Mouse (Mus musculus): ENCODE measurements around the gene Itln1. TPM values are rescaled to one million over a fixed set of nuclear protein-coding genes. Genes with fewer than 3 reads are reported as not detected.

Itln1 gene
- polyA plus RNA-seq, 1 experiment from 2014 or later, result not detected

DNA sequence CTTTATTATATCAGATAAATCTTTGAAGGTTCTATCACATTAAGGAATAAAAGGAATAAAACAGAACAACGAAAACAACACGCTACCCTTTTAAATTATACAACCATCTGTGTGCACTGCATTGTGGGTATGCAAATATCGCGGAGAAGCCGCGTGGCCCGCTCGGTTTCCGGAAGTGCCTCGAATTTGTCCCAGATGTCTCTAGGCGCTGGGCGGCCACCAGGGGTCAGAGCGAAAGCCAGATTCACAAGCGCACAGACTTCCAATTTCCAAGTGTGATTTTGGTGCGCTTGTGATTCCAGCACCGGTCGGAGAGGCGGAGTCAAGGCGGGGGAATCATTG lies 31.9 kb downstream of the Itln1 start, which contains the start of gene Alyref2:
Alyref2 (plus strand) TSS at position 229 of the 342 bp plus-strand sequence.
- peak within 1 kb of the TSS; percentile 94 for H3K27ac ChIP-seq
- H3K4me1 ChIP-seq, result 0 out of 2 replicates have a peak, but pooled peaks cover 8% of the 10 kb centered on the region
- H3K9me3 ChIP-seq (replicated peaks), result no peaks in the 10 kb centered on the region
- peak; percentile 96 for DNase-seq (ENCODE audit: low spot score)
- H3K4me3 ChIP-seq, result peak within 1 kb of the TSS; percentile 68
- no peaks in the 10 kb centered on the region for H3K27me3 ChIP-seq (ENCODE audit: low read depth, poor library complexity, severe bottlenecking)
- H3K36me3 ChIP-seq, result no peaks in the 10 kb centered on the region
- WGBS, result 0% methylated on average over 19 of the region's 19 CpGs

GRCm38 (mm10) chr1:171502388-171503249 lies 32.5 kb downstream of the Itln1 start:
- WGBS, result under 1% methylated on average over 14 of the region's 14 CpGs
- H3K4me3 ChIP-seq, result peak overlapping the region; percentile 68

DNA sequence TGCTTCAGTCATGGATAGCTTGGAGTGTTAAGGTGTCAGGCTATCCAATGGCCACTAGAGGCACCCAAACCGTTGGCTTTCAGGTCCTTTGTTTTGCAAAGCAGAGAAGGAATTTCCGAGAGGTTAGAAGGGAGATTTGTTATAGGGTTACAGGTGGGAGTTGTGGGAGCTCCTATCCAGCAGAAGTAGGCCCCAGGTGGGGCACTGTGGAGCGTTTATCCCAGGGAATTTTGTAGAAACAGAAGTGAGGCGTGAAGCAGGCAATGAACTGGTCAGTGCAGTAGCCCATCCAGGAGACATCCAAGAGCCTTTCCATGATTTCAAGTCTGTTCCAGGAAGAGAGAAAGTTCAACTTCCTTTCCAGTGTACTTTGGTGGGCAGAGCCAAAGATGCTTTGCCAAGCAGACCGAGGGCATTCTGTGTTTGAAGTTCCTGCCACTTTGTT lies 33.4 kb downstream of the Itln1 start:
- Histone ChIP-seq H3K4me3 (peak overlapping the region; percentile 32), H3K36me3 (no peaks in the 10 kb centered on the region), H3K4me1 (0 out of 2 replicates have a peak, but pooled peaks cover 8% of the 10 kb centered on the region), H3K9me3 (replicated peaks) (no peaks in the 10 kb centered on the region), H3K27me3 (ENCODE audit: low read depth, poor library complexity, severe bottlenecking) (no peaks in the 10 kb centered on the region), H3K27ac (peak overlapping the region; percentile 81)
- DNase-seq (ENCODE audit: low spot score), result peak; percentile 59
- WGBS, result 6% methylated on average over 5 of the region's 5 CpGs

More at GRCm38 (mm10) chr1:171502388-171503249, 32.5 kb downstream of the Itln1 start:
- H3K27me3 ChIP-seq (ENCODE audit: low read depth, poor library complexity, severe bottlenecking), result no peaks in the 10 kb centered on the region
- no peaks in the 10 kb centered on the region for H3K36me3 ChIP-seq
- DNase-seq (ENCODE audit: low spot score), result peak; percentile 64
- H3K4me1 ChIP-seq, result 0 out of 2 replicates have a peak, but pooled peaks cover 8% of the 10 kb centered on the region
- H3K27ac ChIP-seq, result peak overlapping the region; percentile 94
- H3K9me3 ChIP-seq (replicated peaks), result no peaks in the 10 kb centered on the region

GRCm38 (mm10) chr1:171501016-171501610 lies 34.0 kb downstream of the Itln1 start:
- WGBS, result 62% methylated on average over 6 of the region's 6 CpGs
- Histone ChIP-seq H3K4me3 (no peak overlapping the region), H3K27ac (peak overlapping the region; percentile 81; the same call in 1 of the 2 replicates), H3K9me3 (replicated peaks) (no peaks in the 10 kb centered on the region), H3K4me1 (0 out of 2 replicates have a peak, but pooled peaks cover 8% of the 10 kb centered on the region), H3K36me3 (no peaks in the 10 kb centered on the region), H3K27me3 (ENCODE audit: low read depth, poor library complexity, severe bottlenecking) (no peaks in the 10 kb centered on the region)
- no peak for DNase-seq (ENCODE audit: low spot score)

- Histone ChIP-seq H3K9me3 (replicated peaks) (no peaks in the 10 kb centered on the region), H3K4me3 (no peak overlapping the region), H3K36me3 (no peaks in the 10 kb centered on the region), H3K4me1 (0 out of 2 replicates have a peak, but pooled peaks cover 8% of the 10 kb centered on the region), H3K27me3 (ENCODE audit: low read depth, poor library complexity, severe bottlenecking) (no peaks in the 10 kb centered on the region), H3K27ac (no peak overlapping the region)
- DNase-seq (ENCODE audit: low spot score), result no peak
- WGBS, result 82% methylated on average over 5 of the region's 5 CpGs
Measured at GRCm38 (mm10) chr1:171499856-171500255, 35.2 kb downstream of the Itln1 start.

- H3K27me3 ChIP-seq (ENCODE audit: low read depth, poor library complexity, severe bottlenecking), result no peaks in the 10 kb centered on the region
- no peaks in the 10 kb centered on the region for H3K4me1 ChIP-seq
- no peak overlapping the region for H3K27ac ChIP-seq
- no peak for DNase-seq (ENCODE audit: low spot score)
- no peaks in the 10 kb centered on the region for H3K9me3 ChIP-seq (replicated peaks)
- no peak overlapping the region for H3K4me3 ChIP-seq
- WGBS, result 94% methylated on average over 6 of the region's 6 CpGs
- no peaks in the 10 kb centered on the region for H3K36me3 ChIP-seq
Measured at GRCm38 (mm10) chr1:171495371-171495770, 39.7 kb downstream of the Itln1 start.

- Histone ChIP-seq H3K9me3 (replicated peaks) (peaks cover 4% of the 10 kb centered on the region; the same call in 1 of the 2 replicates), H3K27ac (no peak overlapping the region), H3K4me1 (no peaks in the 10 kb centered on the region), H3K4me3 (no peak overlapping the region), H3K36me3 (no peaks in the 10 kb centered on the region), H3K27me3 (ENCODE audit: low read depth, poor library complexity, severe bottlenecking) (no peaks in the 10 kb centered on the region)
- WGBS, result 92% methylated on average over 13 of the region's 13 CpGs
- DNase-seq (ENCODE audit: low spot score), result no peak
Measured at GRCm38 (mm10) chr1:171494241-171494640, 40.9 kb downstream of the Itln1 start.

DNA sequence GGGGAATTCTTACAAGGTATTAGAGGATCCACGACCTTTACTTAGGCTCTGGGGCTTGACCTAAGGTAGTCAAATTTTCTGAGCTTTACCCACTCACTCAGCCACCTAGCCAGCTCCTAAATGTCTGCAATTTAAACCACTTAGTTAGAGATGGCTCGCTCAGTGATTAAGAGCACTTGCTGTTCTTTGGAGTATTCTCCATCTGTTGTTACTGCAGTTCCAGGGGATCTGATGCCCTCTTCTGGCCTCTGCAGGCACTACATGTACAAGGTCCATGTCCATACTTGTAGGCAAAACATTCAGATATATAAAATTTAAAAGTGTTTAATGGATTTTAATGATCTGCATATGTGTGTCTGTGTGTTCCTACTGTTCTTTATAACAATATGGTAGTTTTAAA lies 56.1 kb downstream of the Itln1 start:
- Histone ChIP-seq H3K27ac (no peak overlapping the region), H3K36me3 (no peaks in the 10 kb centered on the region), H3K27me3 (ENCODE audit: low read depth, poor library complexity, severe bottlenecking) (no peaks in the 10 kb centered on the region), H3K4me3 (no peak overlapping the region), H3K4me1 (0 out of 2 replicates have a peak, but pooled peaks cover 5% of the 10 kb centered on the region), H3K9me3 (replicated peaks) (peaks cover 5% of the 10 kb centered on the region; the same call in 1 of the 2 replicates)
- WGBS, result 55% methylated on average over 2 of the region's 2 CpGs
- DNase-seq (ENCODE audit: low spot score), result peak; percentile 55

- Histone ChIP-seq H3K4me1 (0 out of 2 replicates have a peak, but pooled peaks cover 5% of the 10 kb centered on the region), H3K27ac (peak overlapping the region; percentile 63; the same call in 1 of the 2 replicates), H3K4me3 (peak overlapping the region; percentile 38), H3K36me3 (no peaks in the 10 kb centered on the region), H3K27me3 (ENCODE audit: low read depth, poor library complexity, severe bottlenecking) (no peaks in the 10 kb centered on the region), H3K9me3 (replicated peaks) (peaks cover 4% of the 10 kb centered on the region; the same call in 1 of the 2 replicates)
- peak; percentile 38 for DNase-seq (ENCODE audit: low spot score)
- 66% methylated on average over 27 of the region's 27 CpGs for WGBS
Measured at GRCm38 (mm10) chr1:171477758-171478545, 57.1 kb downstream of the Itln1 start.

- no peak for DNase-seq (ENCODE audit: low spot score)
- H3K36me3 ChIP-seq, result no peaks in the 10 kb centered on the region
- WGBS, result 77% methylated on average over 8 of the region's 8 CpGs
Measured at GRCm38 (mm10) chr1:171477123-171477522, 58.0 kb downstream of the Itln1 start.

DNA sequence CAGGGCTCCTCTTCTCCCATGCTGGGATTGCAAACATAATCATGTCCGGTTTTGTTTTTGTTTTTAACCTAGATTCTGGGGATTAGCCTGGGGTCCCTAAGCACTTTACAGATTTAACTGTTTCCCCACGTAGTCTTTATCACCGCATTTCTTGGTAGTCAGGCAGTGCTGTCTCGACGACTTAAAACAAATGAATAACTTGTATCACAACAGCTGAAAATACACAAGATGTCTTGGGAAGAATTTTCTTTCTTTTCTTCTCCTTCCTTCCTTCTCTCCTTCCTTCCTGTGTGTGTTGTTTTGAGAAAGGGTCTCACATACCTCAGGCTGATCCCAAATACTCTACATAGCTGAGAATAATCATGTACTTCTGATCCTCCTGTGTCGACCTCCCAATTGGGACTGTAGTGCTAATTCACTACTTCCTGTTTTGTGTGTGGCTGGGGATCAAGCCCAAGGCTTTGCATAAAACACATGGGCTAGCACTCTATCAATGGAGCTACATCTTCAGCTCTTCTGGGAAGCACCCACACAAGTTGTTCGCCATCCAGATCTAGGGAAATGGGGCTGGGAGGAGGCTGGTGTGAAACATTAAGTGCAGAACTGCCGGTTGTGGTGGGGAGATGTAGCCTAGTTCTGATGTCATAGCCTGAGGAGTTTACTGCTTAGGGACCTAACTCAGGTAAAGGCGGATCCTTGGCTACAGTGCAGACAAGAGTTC lies 61.0 kb downstream of the Itln1 start:
- Histone ChIP-seq H3K27me3 (ENCODE audit: low read depth, poor library complexity, severe bottlenecking) (no peaks in the 10 kb centered on the region), H3K36me3 (no peaks in the 10 kb centered on the region), H3K9me3 (replicated peaks) (no peaks in the 10 kb centered on the region), H3K27ac (no peak overlapping the region), H3K4me3 (no peak overlapping the region), H3K4me1 (0 out of 2 replicates have a peak, but pooled peaks cover 5% of the 10 kb centered on the region)
- DNase-seq (ENCODE audit: low spot score), result no peak
- 70% methylated on average over 9 of the region's 9 CpGs for WGBS

More at GRCm38 (mm10) chr1:171477123-171477522, 58.0 kb downstream of the Itln1 start:
- Histone ChIP-seq H3K9me3 (replicated peaks) (no peaks in the 10 kb centered on the region; the same call in 1 of the 2 replicates), H3K27me3 (ENCODE audit: low read depth, poor library complexity, severe bottlenecking) (no peaks in the 10 kb centered on the region), H3K4me3 (no peak overlapping the region), H3K27ac (no peak overlapping the region), H3K4me1 (0 out of 2 replicates have a peak, but pooled peaks cover 5% of the 10 kb centered on the region)

- no peaks in the 10 kb centered on the region for H3K27me3 ChIP-seq (ENCODE audit: low read depth, poor library complexity, severe bottlenecking)
- no peak overlapping the region for H3K4me3 ChIP-seq
- no peaks in the 10 kb centered on the region for H3K36me3 ChIP-seq
- H3K9me3 ChIP-seq (replicated peaks), result no peaks in the 10 kb centered on the region
- DNase-seq (ENCODE audit: low spot score), result no peak
- no peak overlapping the region for H3K27ac ChIP-seq
- 0 out of 2 replicates have a peak, but pooled peaks cover 5% of the 10 kb centered on the region for H3K4me1 ChIP-seq
- 77% methylated on average over 4 of the region's 4 CpGs for WGBS
Measured at GRCm38 (mm10) chr1:171473506-171473905, 61.6 kb downstream of the Itln1 start.

All from limb, embryonic 10.5 days (tissue).